Mouse (Mus musculus) lung, postnatal 0 days (tissue): Measurements from ENCODE around the gene Slc15a5.

Experiments used
- CTCF ChIP-seq: IDR thresholded peaks from 2 replicates; pipeline ENCODE4 v1.5.1; 2016; ENCODE audit warnings: antibody characterized with exemption, mild to moderate bottlenecking
- EP300 ChIP-seq: IDR thresholded peaks from 2 replicates; pipeline ENCODE4 v1.6.1; 2016; ENCODE audit warnings: antibody characterized with exemption, mild to moderate bottlenecking, control low read depth

DNA sequence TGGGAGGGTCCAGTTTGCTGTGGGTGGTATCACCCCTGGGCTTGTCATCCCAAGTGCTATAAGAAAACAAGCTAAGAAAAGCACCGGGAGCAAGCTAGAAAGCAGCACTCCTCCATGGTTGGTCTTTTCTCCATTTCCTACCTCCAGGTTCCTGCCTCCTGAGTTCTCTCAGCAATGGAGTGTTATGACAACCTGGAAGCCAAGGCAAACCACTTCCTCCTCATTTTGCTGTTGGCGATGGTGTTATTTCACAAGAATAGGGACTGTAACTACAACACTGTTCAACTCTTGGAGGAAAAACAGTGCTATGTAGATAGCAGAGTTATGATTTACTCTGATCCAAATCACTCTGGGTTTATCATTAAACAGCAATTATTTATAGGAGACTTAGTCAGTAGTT, 34.4 kb downstream of the Slc15a5 start:
- TF ChIP-seq EP300: no peak
- TF ChIP-seq CTCF: no peak
